Mouse (Mus musculus): ENCODE data around the gene Tec. TPM values are rescaled to one million over a fixed set of nuclear protein-coding genes. Genes with fewer than 3 reads are reported as not detected.

The Tec gene
- polyA plus RNA-seq, 1 experiment from 2014 or later: 25.2 TPM

- DNase-seq (ENCODE audit: low spot score): peak; percentile 69
Observed at GRCm38 (mm10) chr5:72891534-72891933, 23.3 kb upstream of the Tec start.

- DNase-seq (ENCODE audit: low spot score): no peak
Observed at GRCm38 (mm10) chr5:72888260-72888659, 20.0 kb upstream of the Tec start.

- DNase-seq (ENCODE audit: low spot score): no peak
Observed at GRCm38 (mm10) chr5:72886458-72887222, 18.4 kb upstream of the Tec start.

- no peak for DNase-seq (ENCODE audit: low spot score)
Observed at GRCm38 (mm10) chr5:72883706-72884105, 15.4 kb upstream of the Tec start.

GRCm38 (mm10) chr5:72882412-72882765 lies 14.1 kb upstream of the Tec start:
- DNase-seq (ENCODE audit: low spot score): no peak

- DNase-seq (ENCODE audit: low spot score): no peak
Observed at GRCm38 (mm10) chr5:72881748-72882411, 13.6 kb upstream of the Tec start.

GRCm38 (mm10) chr5:72879736-72880135 lies 11.5 kb upstream of the Tec start:
- no peak for DNase-seq (ENCODE audit: low spot score)

GRCm38 (mm10) chr5:72871114-72871513 lies 2.8 kb upstream of the Tec start:
- DNase-seq (ENCODE audit: low spot score): peak; percentile 16

GRCm38 (mm10) chr5:72869779-72870608 lies 1.7 kb upstream of the Tec start:
- DNase-seq (ENCODE audit: low spot score): no peak

GRCm38 (mm10) chr5:72867036-72867672 lies 1.1 kb downstream of the Tec start:
- DNase-seq (ENCODE audit: low spot score): no peak

- no peak for DNase-seq (ENCODE audit: low spot score)
Observed at GRCm38 (mm10) chr5:72866260-72866905, 1.9 kb downstream of the Tec start.

- no peak for DNase-seq (ENCODE audit: low spot score)
Observed at GRCm38 (mm10) chr5:72864654-72865178, 3.6 kb downstream of the Tec start.

- peak; percentile 49 for DNase-seq (ENCODE audit: low spot score)
Observed at GRCm38 (mm10) chr5:72863166-72863565, 5.1 kb downstream of the Tec start.

GRCm38 (mm10) chr5:72861726-72862385 lies 6.4 kb downstream of the Tec start:
- no peak for DNase-seq (ENCODE audit: low spot score)

GRCm38 (mm10) chr5:72860899-72861298 lies 7.4 kb downstream of the Tec start:
- no peak for DNase-seq (ENCODE audit: low spot score)

GRCm38 (mm10) chr5:72858306-72858705 lies 10.0 kb downstream of the Tec start:
- DNase-seq (ENCODE audit: low spot score): no peak

GRCm38 (mm10) chr5:72857756-72858155 lies 10.5 kb downstream of the Tec start:
- no peak for DNase-seq (ENCODE audit: low spot score)

GRCm38 (mm10) chr5:72856255-72856878 lies 11.9 kb downstream of the Tec start:
- no peak for DNase-seq (ENCODE audit: low spot score)

- DNase-seq (ENCODE audit: low spot score): no peak
Observed at GRCm38 (mm10) chr5:72855685-72856124, 12.6 kb downstream of the Tec start.

Measured in thymus, postnatal 0 days (tissue).